Mouse (Mus musculus): ENCODE measurements around the gene Zfp989. TPM values are rescaled to one million over a fixed set of nuclear protein-coding genes. Genes with fewer than 3 reads are reported as not detected.

Zfp989 gene
- polyA plus RNA-seq (2012; rRNA removed) = not detected in 2 replicates

DNA sequence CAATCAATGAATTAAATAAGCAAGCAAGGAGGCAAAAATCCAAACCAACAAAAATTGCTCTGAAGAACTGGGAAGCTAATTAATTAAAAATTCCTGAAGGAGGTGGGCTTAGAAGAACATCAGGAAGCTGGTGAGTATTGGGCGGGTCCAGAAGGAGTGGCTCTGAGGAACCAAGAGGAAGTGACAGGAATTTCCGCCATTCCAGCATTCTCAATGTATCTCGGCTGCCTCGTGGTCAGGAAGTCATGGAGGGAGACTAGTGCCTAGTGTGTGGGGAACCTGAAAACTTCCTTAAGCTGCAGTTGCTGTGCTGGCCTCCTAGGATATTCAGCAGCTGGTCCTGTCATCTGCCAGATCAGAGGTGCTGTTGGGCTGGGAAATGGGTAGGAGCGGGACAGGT is at the start of gene Zfp989:
Zfp989 (plus strand) TSS at position 220 of the 400 bp plus-strand sequence.

GRCm38 (mm10) chr4:147021550-147021949 is 49.8 kb downstream of the Zfp989 start, which contains the start of gene Rex2:
TSS of gene Rex2 (plus strand) at chr4:147021850.

Other genes with a start within 250 kb of the Zfp989 start
- gene Gm21411, start 62.4 kb upstream of the Zfp989 start, polyA plus RNA-seq (2012; rRNA removed) = not detected in 2 replicates
- not detected in 2 replicates for gene Rex2, start 49.9 kb downstream of the Zfp989 start, polyA plus RNA-seq (2012; rRNA removed)
- gene Zfp991, start 160.1 kb downstream of the Zfp989 start, polyA plus RNA-seq (2012; rRNA removed) = 0.06 TPM in 1 of 2 replicates, not detected in the other

Measured in colon, adult 2 months (tissue).